ENCODE assay signal across 8 mouse cellular contexts in the genomic region with DNA sequence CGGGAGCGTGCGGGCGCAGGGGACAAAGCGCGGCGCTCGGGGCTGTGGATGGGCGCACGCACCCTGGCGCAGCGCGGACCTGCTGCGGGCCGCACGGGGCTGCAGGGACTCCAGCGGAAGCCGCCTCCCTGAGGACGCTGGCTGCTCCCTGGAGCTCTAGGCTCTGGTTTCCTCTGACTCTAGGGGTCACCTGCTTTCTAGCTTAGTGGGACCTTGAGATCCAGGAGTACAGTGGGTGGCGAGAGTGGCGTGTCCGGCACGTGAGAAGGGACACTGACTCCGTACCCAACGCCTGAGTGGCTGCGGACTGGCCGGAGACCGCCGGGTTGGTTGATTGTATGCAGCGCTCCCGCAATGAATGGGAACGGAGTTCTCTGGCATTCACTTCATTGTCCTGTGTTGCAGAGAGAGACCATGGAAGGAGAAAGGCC. TPM values are rescaled to one million over a fixed set of nuclear protein-coding genes. Genes with fewer than 3 reads are reported as not detected.
A peak's percentile ranks its signal among the peaks of the same experiment; 100 is the strongest.
DNase-seq lines count a peak whose midpoint lies in the region; ATAC-seq lines count a peak whose summit lies in the region.

No protein-coding gene starts in this region.

- peak overlapping the region; percentile 73 for H3K9ac ChIP-seq in embryonic facial prominence, embryonic 12.5 days
- H3K9ac ChIP-seq in hindbrain, embryonic 14.5 days, result peak overlapping the region; percentile 87

- H3K9me3 ChIP-seq in embryonic facial prominence, embryonic 12.5 days, result no peaks in the 10 kb centered on the region
- no peaks in the 10 kb centered on the region for H3K9me3 ChIP-seq in hindbrain, embryonic 14.5 days (ENCODE audit: control insufficient read depth, low read length)

- peak overlapping the region; percentile 77 for H3K4me3 ChIP-seq in embryonic facial prominence, embryonic 12.5 days
- peak overlapping the region; percentile 73 for H3K4me3 ChIP-seq in hindbrain, embryonic 14.5 days (replicated peaks; ENCODE audit: low read length)

- no peaks in the 10 kb centered on the region for H3K36me3 ChIP-seq in embryonic facial prominence, embryonic 12.5 days
- no peaks in the 10 kb centered on the region for H3K36me3 ChIP-seq in hindbrain, embryonic 14.5 days (replicated peaks; ENCODE audit: control insufficient read depth, insufficient read depth)

- peak overlapping the region; percentile 50; the same call in 1 of the 2 replicates for H3K27ac ChIP-seq in embryonic facial prominence, embryonic 12.5 days
- peak overlapping the region; percentile 52; the same call in 1 of the 2 replicates for H3K27ac ChIP-seq in hindbrain, embryonic 14.5 days

- ATAC-seq in embryonic facial prominence, embryonic 12.5 days (ENCODE audit: insufficient number of reproducible peaks, insufficient read depth, low FRiP score, low TSS enrichment), result peak; percentile 57; the same call in 1 of the 2 replicates
- peak; percentile 73 for ATAC-seq in hindbrain, embryonic 14.5 days (ENCODE audit: low FRiP score)

- H3K4me1 ChIP-seq in embryonic facial prominence, embryonic 12.5 days, result peaks cover 14% of the 10 kb centered on the region
- H3K4me1 ChIP-seq in hindbrain, embryonic 14.5 days (replicated peaks; ENCODE audit: control insufficient read depth, insufficient read depth, low read length), result peaks cover 24% of the 10 kb centered on the region

- peak overlapping the region; percentile 96 for H3K4me2 ChIP-seq in embryonic facial prominence, embryonic 12.5 days (replicated peaks)
- peak overlapping the region; percentile 97 for H3K4me2 ChIP-seq in hindbrain, embryonic 14.5 days (replicated peaks)

- intact Hi-C loops in left cerebral cortex, postnatal 36 days (cut with DNase I), result no loop called here
- intact Hi-C loops in left cerebral cortex, postnatal 25 days (cut with DNase I), result no loop called here

- under 1% methylated on average over 32 of the region's 32 CpGs for WGBS in embryonic facial prominence, embryonic 12.5 days
- 0% methylated on average over 30 of the region's 32 CpGs for WGBS in hindbrain, embryonic 14.5 days

- DNase-seq in left cerebral cortex, postnatal 36 days (ENCODE audit: low spot score in 2 of 2), result peak; percentile 7 to 8
- no peak for DNase-seq in left cerebral cortex, postnatal 25 days (ENCODE audit: low spot score in 2 of 2)
- no peak for DNase-seq in hindbrain, embryonic 14.5 days (ENCODE audit: low spot score)
- peak; percentile 14 for DNase-seq in lung, postnatal 10 days
- DNase-seq in thymus, postnatal 0 days (ENCODE audit: low spot score), result no peak
- no peak for DNase-seq in adrenal gland, adult 18-20 months (ENCODE audit: low spot score in 2 of 2)
- DNase-seq in spleen, adult 12 weeks (ENCODE audit: low spot score), result no peak

- H3K27me3 ChIP-seq in embryonic facial prominence, embryonic 12.5 days, result no peaks in the 10 kb centered on the region
- H3K27me3 ChIP-seq in hindbrain, embryonic 14.5 days (ENCODE audit: control insufficient read depth, insufficient read depth, low read length), result no peaks in the 10 kb centered on the region

RNA-seq across cellular contexts. Expression of gene Lama1, which starts 0.4 kb away (rescaled TPM):
- 1 to 10 TPM; 3.6 to 5.1 TPM for total RNA-seq in left cerebral cortex, postnatal 36 days (2021)
- 1 to 10 TPM; 5.2 to 5.5 TPM for total RNA-seq in left cerebral cortex, postnatal 25 days (2021)
- polyA plus RNA-seq in embryonic facial prominence, embryonic 12.5 days (2016; fragmentation: Nextera tagmentation; extraction: Ambion mirVana), result 8.0 and 8.6 TPM in 2 replicates
- polyA plus RNA-seq in hindbrain, embryonic 14.5 days (2014; fragmentation: Nextera tagmentation; extraction: Ambion mirVana), result 10.5 and 15.4 TPM in 2 replicates
- polyA plus RNA-seq in thymus, postnatal 0 days (2015; fragmentation: Nextera tagmentation; extraction: Ambion mirVana), result 0.05 and 0.24 TPM in 2 replicates
- total RNA-seq in adrenal gland, adult 18-20 months (2021), result 10 to 100 TPM; 11.9 to 15.1 TPM

Comparison
In these comparisons a context has a peak if more than half of its experiments do, and no peak if none do; other contexts are left out.
1. DNase-seq: peak in left cerebral cortex, postnatal 36 days (2 of 2) and lung, postnatal 10 days (single experiment); none in left cerebral cortex, postnatal 25 days (0 of 2), hindbrain, embryonic 14.5 days (single experiment), thymus, postnatal 0 days (single experiment), adrenal gland, adult 18-20 months (0 of 2) and spleen, adult 12 weeks (single experiment).